Mouse (Mus musculus) liver, adult 2 months (tissue): ENCODE results near the gene Zmat5.

ENCODE experiments used
- CTCF ChIP-seq: fragments of 200-500 bp; IDR thresholded peaks from 2 replicates; pipeline ENCODE4 v1.5.1; 2011; ENCODE audit warnings: low read depth, low read length, control low read depth
- POLR2A ChIP-seq: fragments of 200-500 bp; IDR thresholded peaks from 2 replicates; pipeline ENCODE4 v1.6.1; 2011; ENCODE audit warnings: low read length, control low read depth; ENCODE audit not compliant: insufficient read depth; ENCODE audit errors: extremely low read depth

GRCm38 (mm10) chr11:4685510-4685909, 19.0 kb upstream of the Zmat5 start:
- no peak for TF ChIP-seq CTCF
- no peak for TF ChIP-seq POLR2A
